Mouse (Mus musculus): ENCODE results near the gene Tank. TPM values are rescaled to one million over a fixed set of nuclear protein-coding genes. Genes with fewer than 3 reads are reported as not detected.

The Tank gene
- polyA plus RNA-seq, 1 experiment, result 46.1 TPM

DNA sequence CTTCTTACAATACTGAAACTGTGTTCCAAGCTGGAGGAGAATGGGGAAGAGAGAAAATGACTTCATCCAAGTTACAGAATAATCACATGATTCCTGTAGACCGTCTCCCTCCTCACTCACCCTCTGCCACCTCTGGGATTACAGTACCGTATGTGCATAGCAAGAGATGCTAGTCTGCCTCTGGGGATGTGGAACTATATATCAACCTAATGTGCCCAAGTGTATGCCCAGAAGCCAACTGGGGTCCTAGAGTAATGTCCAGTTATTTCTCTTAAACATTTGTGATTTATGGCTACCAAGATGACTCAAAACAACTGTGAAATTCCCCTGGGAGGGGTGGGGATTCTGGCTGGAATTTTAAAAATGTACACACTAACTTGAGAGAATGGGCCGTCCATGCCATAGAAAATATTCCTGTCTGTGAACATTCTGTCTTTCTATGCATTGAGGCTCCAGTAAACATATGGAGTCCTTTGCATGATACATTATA lies 1.2 kb downstream of the Tank start:
- DNase-seq (ENCODE audit: extremely low spot score in 1 of 2, low spot score in 1 of 2), result no peak

DNA sequence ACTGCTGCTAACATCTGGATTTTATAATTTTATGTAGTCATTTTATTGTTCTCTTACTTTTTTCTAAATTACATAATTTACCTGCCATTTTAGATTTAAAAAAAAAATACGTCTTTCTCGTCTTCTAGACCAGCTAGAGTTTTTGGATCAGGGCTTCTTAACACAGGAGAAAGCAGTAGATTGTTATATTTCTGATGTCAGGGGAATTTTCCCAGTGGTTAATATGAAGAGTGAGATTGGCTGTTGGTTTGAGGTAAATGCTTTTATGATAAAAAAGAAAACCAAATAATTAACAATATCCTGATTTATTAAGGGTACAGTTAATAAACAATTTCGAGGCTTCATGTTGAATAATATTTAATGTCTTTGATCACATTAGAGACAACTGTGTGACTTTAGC lies 1.7 kb downstream of the Tank start:
- no peak for DNase-seq (ENCODE audit: extremely low spot score in 1 of 2, low spot score in 1 of 2)

DNA sequence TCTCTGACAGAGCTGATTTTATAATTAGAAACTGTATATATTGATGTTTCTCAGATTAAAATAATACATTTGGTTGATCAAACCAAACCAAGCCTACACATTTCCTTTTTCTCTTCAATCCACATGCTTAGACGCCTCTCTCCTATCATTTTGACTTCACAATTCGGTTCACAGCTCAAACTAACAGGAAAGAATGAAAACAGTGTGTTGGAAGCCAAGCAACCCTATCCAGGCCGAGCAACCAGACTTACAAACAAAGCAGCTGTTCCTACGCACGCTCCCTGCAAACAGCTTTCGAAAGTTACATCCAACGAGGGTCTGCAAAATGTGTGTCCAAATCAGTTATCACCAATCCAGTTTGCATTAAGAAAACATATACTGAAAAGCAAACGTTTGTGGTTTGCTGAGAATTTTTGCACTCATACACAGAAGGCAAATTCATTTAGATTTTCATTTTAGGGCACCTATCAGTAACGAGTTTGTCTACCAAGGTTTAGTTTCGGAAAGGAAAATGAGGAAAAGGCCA lies 2.2 kb downstream of the Tank start:
- no peak for DNase-seq (ENCODE audit: extremely low spot score in 1 of 2, low spot score in 1 of 2)

DNA sequence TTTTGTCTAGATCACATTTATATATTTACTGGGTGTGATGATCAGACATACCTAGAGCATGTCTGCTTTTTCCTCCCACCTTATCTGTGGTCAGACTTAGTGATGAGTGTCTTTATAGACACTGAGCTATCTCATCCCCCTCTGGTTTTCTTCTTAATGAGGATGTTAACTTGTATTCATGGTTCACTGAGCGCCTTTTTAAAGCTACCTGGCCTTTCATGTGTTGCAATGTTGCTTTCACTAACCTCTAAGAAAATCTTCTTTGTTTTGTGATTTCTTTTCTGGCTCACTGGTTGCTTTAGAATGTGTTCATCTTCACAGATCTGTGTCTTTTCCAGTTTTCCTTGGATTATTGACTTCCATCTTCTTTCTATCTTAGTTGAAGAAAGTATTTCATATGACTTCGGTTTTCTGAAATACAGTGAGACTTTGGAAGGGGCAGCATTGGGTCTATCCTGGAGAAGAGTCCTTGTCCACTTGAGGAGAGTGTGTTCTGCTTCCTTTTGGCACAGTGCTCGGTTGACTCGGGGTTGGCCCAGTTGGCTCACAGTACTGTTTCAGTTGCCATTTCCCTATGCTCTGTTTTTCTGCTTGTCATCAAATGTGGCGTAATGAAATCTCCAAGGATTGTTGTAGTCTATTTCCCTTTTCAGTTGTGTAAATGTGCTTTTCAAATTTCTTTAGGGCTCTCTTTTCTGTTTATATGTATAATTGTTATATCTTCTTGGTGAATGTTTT lies 4.4 kb downstream of the Tank start:
- DNase-seq (ENCODE audit: extremely low spot score in 1 of 2, low spot score in 1 of 2), result no peak

DNA sequence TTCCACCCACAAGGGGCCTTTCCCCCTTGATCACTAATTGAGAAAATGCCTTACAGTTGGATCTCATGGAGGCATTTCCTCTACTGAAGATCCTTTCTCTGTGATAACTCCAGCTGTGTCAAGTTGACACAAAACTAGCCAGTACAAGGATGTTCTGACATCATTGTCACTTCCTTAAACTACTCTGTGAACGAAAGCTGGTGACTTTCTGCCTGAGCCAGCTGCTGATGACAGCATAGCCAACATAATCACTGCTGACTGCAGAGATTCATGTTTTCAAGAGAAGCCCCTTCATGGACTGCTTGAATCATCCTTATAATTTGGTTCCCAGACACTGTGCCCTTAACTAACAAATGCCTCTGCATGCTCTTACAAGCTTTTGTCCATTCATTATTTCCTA lies 7.1 kb downstream of the Tank start:
- DNase-seq (ENCODE audit: extremely low spot score in 1 of 2, low spot score in 1 of 2), result no peak

DNA sequence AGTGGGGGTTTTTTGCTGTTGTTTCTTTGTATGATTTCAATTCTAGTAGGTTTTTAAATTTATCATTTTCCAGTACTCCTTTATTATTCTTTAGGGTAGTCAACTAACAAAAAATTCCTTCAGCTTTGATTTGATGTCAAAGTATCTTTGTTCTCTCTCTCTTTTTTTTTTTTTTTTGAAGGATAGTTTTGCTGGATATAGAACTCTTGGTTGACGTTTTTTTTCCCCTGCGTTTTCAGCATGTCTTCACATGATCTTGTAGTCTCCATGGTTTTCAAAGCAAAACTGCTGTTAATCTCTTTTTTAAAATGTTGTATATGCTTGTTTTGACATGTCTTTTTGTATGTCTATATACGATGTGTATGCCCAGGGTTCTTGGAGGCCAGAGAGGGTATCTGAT lies 7.8 kb downstream of the Tank start:
- DNase-seq (ENCODE audit: extremely low spot score in 1 of 2, low spot score in 1 of 2), result no peak

DNA sequence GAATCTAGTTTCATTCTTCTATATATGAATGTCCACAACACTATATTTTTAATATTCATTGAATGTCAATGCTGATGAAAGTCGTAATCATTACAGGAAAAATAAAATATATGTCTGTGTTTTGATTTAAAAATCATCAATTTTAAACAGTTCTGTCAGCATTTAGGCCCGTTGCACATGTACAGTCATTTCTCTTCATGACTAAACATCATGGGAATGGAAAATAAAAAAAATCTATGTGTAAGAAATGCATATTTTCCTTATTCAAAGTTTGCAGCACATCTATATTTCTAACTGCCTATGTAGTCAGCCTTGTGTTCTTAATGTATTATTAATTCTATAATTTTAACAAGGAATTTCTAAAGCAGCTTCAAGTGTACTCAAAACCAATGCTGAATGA lies 12.4 kb downstream of the Tank start:
- no peak for DNase-seq (ENCODE audit: extremely low spot score in 1 of 2, low spot score in 1 of 2)

DNA sequence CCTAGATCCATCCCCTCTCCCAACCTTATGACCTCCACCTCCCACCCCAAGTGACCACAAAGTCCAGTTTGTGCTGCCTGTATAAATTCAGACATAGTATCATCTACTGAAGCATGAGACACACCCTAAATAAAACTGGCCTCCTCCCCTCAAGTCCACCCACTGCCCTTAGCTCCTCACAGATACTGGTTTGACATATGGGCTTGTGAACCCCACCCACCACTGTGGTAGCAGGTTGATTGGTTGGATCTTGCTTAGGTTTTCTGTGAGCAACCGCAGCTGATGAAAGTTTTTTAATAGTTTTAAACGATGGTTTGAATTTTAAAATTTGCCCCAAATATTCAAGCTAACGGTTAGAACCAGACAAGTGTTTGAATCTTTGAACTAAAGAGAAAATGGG lies 13.7 kb downstream of the Tank start:
- no peak for DNase-seq (ENCODE audit: extremely low spot score in 1 of 2, low spot score in 1 of 2)

DNA sequence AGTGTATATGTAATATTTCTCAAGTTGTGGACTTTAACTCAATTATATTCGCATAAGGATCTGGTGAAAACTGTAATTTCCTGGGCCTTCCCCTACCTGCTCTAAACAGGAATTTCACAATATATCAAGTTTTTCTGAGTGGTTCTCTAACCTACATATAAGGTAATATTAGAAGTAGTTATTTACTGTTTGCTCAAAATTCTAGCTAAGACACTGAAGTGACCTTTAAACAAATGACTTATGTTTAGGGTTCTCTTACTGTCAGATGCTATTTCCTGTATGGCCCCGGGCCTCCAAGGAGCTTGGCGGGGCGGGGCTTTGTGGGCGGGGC lies 14.3 kb downstream of the Tank start:
- DNase-seq (ENCODE audit: extremely low spot score in 1 of 2, low spot score in 1 of 2), result no peak

DNA sequence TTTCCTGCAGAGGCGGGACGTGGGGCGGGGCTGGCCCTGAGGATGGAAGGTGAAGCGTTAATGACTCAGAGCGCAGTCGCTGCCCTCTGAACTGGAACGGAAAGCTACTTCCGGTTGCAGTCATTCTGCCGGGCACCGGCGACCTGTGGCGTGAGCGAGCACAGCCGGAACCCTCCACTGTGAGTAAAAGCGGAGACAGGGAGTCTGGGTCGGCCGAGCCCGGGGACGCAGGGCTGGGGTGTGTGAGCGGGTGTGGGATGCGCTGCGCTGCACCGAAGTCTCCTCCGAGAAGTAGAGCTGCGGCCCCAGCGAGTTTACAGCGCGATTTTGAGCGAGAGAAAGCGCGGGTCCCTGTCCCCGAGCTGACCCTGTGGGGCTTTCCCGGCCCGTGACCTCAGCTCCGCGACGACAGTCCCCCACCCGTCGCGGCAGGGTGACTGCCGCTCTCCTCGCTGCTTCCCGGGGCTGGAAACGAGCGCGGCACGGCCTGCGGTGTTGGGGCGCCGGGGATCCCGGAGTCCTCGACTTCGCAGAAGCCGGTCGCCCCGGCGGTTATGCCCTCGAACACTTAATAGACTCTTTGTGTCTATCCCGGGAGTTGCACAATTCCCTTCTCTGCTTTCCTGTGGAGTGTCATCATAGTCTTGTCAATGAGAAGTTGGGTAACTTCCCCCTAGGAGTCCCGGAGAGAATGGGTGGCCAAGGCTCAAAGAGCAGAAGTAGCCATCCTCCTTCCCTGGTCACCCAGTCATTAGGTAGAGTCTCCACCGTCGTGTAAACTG lies 14.8 kb downstream of the Tank start:
- peak; percentile 75 to 87 for DNase-seq (ENCODE audit: extremely low spot score in 1 of 2, low spot score in 1 of 2)

DNA sequence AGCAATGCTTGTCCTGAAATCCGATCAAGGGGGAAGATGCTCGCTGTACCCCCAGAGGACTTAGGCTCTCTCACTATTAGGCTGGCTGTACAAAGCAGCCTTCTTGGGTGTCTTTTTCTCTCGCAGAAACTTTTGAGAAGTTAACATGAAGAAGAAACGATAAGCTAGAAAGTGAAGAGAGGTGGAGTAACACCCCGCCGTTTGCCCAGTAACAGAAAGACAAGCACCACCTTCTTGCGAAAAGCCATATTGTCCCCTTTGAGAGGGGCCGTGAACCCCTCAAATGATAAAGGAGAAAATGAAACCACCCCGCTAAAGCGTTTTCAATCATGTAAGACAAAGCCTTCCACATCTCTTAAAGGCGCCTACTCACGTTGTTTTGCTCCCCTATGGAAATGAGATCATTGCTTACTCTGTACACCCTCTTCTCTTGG lies 15.5 kb downstream of the Tank start:
- no peak for DNase-seq (ENCODE audit: extremely low spot score in 1 of 2, low spot score in 1 of 2)

DNA sequence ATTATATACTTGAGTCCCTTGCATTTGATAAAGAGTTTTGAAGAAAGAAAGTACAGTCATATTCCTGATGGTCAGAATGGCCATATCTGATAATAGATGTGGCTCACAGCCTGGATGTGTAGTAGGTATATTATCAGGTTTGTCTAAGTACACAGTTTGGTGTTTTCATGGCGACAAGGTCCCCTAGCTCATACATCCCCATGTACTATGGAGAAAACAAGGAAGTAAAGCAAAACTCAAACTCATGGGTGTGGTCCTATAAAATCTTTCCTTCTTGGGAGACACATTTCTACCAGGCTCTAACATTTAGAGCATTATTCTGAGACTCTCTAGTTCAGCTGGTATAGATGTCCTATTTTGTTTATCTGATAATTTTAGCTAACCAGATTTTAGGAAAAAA lies 21.3 kb downstream of the Tank start:
- DNase-seq (ENCODE audit: extremely low spot score in 1 of 2, low spot score in 1 of 2), result no peak

DNA sequence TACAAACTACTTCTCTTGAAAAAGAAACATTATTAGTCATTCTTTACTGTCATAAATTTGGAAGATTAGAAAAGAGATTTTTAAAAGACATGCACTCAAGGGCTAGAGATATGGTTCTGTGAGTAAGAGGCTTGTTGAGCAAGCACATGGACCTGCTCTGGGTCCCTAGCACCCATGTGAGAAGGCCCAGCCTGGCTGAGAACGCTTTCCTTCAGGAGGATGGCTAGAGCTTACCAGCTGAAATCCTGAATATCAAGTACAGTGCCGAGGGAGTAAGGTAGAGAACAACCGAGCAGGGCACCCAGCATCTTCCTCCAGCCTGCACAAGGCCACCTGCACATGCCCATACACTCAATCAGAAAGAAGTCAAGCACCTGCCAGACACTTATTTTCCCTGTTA lies 25.1 kb downstream of the Tank start:
- DNase-seq (ENCODE audit: extremely low spot score in 1 of 2, low spot score in 1 of 2), result no peak

DNA sequence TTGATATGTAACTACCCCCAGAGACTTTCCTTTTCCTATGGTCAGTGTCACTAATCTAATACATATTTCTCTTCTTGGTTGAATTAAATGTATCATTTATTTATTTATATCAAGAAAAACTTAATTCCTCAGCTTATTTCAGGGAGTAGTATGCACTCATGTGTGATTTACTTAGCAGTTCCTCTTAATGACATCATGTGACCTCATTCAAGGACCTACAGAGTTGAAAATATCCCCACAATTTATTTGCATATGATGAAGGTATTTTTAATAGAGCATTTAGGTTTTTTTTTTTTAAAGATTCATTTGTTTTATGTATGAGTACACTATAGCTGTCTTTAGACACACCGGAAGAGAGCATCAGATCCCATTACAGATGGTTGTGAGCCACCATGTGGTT lies 28.6 kb downstream of the Tank start:
- DNase-seq (ENCODE audit: extremely low spot score in 1 of 2, low spot score in 1 of 2), result no peak

DNA sequence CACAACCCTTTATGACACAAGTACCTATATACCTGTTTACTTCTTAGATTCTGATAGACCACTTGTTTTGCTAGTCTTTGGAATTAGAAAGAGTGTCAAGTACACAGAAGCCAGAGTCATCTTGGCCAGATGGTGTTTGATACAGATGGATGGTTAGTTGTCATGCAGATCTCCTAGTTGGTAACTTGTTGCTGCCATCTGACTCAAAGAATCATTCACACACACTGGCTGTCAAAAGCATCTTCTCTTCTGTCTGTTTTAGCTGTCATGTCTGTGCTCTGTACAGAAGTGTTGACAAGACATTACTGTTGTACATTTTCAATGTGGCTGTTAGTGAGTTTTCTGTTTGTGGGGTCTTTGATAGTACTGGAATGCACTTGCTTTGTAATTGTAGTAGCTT lies 45.6 kb downstream of the Tank start:
- DNase-seq (ENCODE audit: extremely low spot score in 1 of 2, low spot score in 1 of 2), result no peak

DNA sequence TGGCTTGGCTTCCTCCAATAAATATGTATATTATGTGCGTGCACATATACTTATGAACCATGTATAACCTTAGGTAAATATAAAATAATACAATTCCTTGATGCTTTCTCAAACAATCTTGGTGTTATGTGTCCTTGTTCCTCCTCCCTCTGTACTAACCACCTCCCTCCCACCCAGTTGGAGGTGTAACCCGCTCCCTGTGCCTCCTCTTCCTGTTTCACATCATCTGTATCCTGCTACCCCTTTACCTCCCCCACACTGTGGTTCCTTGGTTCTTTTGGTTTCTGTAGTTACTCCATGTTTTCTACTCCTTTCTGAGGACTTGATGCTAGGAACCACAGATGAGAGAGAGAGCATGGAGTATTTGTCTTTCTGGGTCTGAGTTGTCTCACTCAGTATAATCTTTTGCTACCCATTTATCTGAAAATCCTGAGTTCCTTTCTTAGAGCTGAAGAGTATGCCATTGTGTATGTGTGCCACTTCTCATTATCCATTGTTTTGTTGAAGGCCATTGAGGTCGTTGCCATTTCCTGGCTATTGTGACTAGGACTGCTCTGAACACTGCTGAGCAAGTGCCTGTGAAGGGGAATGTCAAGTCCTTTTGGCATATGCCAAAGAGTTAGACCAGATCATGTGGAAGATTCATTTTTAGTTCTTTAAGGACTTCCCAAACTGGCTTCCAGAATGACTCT lies 52.6 kb downstream of the Tank start:
- DNase-seq (ENCODE audit: extremely low spot score in 1 of 2, low spot score in 1 of 2), result no peak

DNA sequence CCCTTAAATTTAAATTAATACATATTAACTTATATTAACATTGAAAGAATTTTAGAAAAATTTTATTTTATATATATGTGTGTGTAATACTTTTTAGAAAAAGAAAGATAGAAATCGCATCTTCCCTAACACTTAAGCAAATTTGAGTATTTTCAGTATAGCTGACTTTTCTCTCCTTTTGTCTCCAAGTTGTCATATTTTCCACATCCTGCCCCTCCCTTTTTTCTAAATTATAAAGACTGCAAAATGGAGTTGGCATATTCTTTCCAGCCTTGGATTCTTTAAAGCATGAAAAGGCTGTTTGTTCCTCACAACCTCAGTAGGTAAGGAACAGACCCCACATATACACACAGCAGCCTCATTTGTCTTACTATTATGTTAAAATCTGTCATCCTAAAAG lies 56.7 kb downstream of the Tank start:
- no peak for DNase-seq (ENCODE audit: extremely low spot score in 1 of 2, low spot score in 1 of 2)

DNA sequence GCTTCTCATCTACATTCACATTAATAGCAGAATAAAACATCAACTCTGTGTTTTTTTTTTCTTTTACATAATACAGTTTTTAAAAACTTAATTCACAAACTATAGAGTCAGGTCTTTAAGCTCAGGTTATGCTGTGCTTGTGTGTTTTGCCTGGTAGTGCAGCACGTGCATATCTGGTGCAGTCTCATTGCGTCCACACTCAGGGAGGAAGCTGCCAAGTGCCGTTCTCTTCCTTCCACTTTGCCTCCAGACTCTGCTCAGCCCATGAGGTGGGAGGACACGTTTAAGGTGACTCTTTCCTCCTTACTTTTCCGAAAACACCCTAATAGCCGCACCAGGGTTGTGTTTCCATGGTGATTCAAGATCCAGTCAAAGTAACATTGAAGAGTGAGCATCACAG lies 59.8 kb downstream of the Tank start:
- no peak for DNase-seq (ENCODE audit: extremely low spot score in 1 of 2, low spot score in 1 of 2)

DNA sequence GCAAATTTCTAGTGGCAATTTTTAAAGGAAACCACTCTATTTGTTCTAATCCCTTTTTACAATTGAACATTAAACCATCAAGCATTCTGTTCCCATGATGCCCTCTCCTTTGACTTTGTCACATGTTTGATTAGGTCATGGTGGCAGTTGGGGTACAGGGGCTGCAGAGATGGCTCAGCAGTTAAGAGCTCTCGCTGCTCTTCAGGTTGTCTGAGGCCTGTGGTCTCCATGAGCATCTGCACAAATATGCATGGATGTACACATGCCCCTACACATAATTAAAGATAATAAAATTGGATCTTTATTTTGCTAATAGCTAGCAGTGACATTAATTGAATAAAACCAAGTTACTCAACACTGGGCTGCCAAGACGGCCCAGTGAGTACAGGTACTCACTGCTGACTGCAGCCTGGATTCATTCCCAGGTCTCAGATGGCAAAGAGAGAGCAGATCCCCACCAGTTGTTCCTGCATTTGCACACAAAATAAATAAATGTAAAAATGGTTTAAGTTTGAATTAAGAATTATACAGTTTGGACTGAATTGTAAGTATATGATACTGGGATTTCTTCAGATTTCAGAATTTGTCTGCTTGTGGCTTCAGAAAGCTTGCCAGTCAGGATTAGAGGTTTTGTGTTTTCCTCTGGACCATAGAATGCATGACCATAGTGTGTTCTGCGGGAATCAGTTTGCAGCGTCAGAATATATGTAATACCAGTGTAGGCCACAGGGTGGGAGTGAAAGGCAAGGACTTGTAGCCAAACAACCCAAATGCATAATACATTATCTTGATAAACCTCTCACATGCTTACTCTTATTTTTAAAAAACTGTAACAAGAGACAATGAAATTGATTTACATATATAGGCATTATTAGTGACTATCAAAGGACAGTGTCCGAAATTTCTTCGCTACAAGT lies 64.3 kb downstream of the Tank start:
- peak; percentile 55 to 92 for DNase-seq (ENCODE audit: extremely low spot score in 1 of 2, low spot score in 1 of 2)

DNA sequence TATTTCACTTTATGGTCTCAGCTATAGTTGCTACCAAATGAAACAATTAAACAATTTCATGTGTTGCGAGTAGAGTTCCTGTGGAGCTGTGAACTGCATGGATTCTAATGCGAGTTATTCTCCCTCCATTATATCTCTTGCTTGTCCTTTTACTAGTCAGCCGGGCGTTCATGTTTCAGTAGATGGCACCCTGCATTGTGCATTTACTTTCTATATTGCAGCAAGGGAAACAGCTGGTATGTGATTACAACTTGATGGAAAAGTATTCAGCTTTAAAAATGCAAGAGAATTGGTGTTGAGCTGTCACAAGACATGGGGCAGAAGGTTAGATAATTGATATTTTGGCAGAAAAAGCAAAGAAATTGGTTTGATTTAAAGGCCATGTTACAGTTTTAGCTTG lies 72.8 kb downstream of the Tank start:
- no peak for DNase-seq (ENCODE audit: extremely low spot score in 1 of 2, low spot score in 1 of 2)

All from frontal cortex, adult 2 months (tissue).